Mouse (Mus musculus) splenic B cell, adult 2 months (primary cell): ENCODE results near the gene Gm21973.

ENCODE experiments used
- DNase-seq: peaks from one replicate; pipeline ENCODE4 v3.0.0-alpha.2; 2011; ENCODE audit warnings: low read depth, low spot score
- H3K27me3 ChIP-seq: 2 replicates; pipeline ENCODE4 v1.6.1; 2012; ENCODE audit warnings: mild to moderate bottlenecking, low read length, moderate library complexity, mixed read lengths; ENCODE audit not compliant: control insufficient read depth, poor library complexity, insufficient read depth, severe bottlenecking
- H3K36me3 ChIP-seq: 2 replicates; pipeline ENCODE4 v1.6.1; 2012; ENCODE audit warnings: mild to moderate bottlenecking, low read length, moderate library complexity, mixed read lengths; ENCODE audit not compliant: control insufficient read depth, poor library complexity, insufficient read depth, severe bottlenecking

The Gm21973 gene

DNA sequence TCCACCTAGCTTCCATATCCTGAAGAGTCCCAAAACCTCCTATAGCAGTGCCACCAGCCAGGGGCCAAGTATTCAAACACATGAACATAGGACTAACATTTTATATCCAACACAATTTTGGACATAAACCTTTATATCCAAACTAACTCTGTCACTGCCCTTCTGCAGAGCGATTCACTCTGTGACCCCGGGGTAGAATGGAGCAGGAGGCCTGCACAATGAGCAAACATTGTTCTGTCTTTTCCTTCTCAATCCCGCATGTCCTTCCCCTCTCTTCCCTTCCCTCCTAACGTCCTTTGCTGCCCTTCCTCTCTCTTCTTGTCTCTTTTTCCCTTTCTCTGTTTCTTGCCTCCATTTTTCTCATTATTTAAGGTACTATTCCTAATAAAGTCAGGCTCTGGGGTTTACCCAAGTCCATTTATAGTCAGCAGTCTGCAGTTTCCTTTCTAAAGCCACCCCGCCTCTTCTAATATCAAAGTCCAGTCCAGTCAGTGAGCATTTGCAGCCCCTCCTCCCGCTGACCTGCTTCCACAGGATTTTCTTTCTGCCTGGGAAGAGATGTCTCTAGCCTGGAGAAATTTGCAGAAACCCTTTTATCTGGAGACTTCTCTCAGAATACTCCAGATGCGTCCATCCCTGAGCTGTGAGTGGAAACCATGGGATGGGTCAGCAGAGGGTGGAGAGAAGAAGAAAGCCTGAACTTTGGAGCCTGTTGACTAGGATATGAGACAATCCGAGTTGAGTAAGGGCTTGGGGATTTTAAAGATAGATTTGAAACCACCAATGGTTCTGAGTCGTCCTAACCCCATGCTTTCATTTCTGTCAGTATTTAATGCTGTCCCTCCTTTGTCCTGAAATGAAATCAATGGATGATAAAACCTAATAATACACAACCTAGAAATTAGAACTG, 33.1 kb downstream of the Gm21973 start, which contains the start of gene Agxt2:
Gene Agxt2 (plus strand): TSS at position 494 of the 910 bp plus-strand sequence.
- Histone ChIP-seq H3K36me3 (no peaks in the 10 kb centered on the region), H3K27me3 (no peaks in the 10 kb centered on the region)
- no peak for DNase-seq

GRCm38 (mm10) chr15:10366331-10366730, 41.2 kb downstream of the Gm21973 start:
- H3K36me3 ChIP-seq, result no peaks in the 10 kb centered on the region
- no peak for DNase-seq
- H3K27me3 ChIP-seq, result no peaks in the 10 kb centered on the region

DNA sequence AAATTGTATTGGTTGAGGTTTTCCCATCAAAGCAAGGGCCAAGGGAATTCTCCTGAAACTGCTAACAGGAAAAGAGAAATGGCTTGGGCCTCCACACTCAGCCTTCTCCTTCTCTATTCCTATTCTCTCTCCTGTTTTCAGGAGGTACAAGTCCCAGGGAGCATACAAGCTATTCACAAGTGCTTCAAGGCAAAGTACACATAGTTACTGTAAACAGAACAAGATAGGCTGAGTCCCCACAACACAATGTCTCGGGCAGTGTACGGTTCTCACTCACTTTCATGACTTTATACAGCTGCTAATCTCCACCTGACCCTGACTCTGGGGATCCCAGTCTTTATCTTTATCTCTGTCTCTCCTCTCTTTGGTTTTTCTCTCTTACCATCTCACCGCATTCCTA, 50.2 kb downstream of the Gm21973 start:
- DNase-seq, result no peak
- H3K27me3 ChIP-seq, result no peaks in the 10 kb centered on the region
- H3K36me3 ChIP-seq, result no peaks in the 10 kb centered on the region

GRCm38 (mm10) chr15:10378338-10378959, 53.3 kb downstream of the Gm21973 start:
- no peaks in the 10 kb centered on the region for H3K36me3 ChIP-seq
- H3K27me3 ChIP-seq, result no peaks in the 10 kb centered on the region
- DNase-seq, result no peak

DNA sequence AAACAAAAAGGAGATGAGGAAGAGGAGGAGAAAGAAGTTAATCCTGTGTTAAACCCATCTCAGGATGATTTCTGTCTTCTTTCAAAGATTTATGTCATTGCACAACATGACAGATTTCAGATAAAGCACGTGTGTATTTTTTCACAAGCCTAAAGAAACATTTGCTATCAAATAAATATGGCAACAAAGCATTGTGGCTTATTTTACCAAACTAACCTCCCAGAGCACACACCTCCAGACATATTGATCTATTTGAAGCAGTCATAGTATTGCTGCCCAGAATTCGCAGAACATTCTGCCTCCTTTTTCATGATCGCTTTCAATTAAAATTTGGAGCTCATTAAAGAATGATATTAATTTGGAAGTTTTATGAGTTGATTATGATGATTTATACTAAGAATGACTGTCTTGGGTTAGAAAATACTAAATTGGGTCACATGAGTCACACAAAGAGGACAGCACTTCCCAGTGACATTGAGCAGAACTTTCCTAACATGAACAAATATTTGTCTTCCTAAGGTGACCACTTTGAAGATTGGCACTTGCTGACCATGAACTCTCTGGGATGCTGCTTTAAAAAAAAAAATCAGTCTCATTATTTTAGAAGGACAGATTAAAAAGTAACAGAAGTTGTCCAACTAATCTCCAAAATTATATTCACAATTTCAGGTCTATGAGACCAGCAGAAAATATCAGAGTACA, 54.7 kb downstream of the Gm21973 start:
- Histone ChIP-seq H3K36me3 (no peaks in the 10 kb centered on the region), H3K27me3 (no peaks in the 10 kb centered on the region)
- no peak for DNase-seq

- Histone ChIP-seq H3K27me3 (no peaks in the 10 kb centered on the region), H3K36me3 (no peaks in the 10 kb centered on the region)
- DNase-seq, result no peak
Measured at GRCm38 (mm10) chr15:10387263-10387662, 62.1 kb downstream of the Gm21973 start.

DNA sequence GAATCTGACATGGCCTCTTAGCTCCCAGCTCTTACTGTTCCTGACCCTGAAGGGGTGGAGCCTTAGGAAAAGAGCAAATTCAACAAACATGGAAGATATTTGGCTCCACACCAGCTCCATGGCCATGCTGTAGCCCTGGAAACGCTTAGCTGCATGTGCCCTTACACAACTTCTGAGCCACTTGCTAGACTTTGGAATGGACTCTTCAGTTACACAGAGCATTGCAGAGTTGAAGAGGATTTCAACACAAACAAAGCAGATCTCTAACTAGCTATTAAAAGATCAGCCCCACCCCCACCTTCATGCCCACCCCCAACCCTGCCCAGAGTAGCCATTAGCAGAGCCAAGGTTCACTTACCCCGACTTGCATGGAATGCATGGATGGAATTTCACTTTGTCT, 74.6 kb downstream of the Gm21973 start:
- no peak for DNase-seq
- H3K27me3 ChIP-seq, result no peaks in the 10 kb centered on the region
- no peaks in the 10 kb centered on the region for H3K36me3 ChIP-seq

DNA sequence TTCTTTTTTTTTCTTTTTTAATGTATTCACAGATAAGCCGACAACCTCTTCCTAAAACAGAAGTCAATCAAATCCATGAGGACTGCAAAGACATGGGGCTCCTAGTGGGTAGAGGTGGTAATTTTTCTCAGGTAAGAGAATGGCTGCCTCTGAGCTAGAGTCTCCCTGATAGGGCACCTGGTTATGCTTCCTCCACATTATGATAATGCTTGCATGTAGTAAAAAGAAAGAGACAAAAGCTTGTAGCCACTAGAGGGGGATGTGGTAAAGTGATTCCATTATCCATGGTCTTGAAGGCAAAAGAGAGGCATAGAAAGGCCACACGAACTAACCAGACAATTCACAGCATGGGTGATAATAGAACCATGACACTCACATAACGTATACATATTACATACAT, 75.2 kb downstream of the Gm21973 start:
- H3K36me3 ChIP-seq, result no peaks in the 10 kb centered on the region
- H3K27me3 ChIP-seq, result no peaks in the 10 kb centered on the region
- peak; percentile 26 for DNase-seq

- Histone ChIP-seq H3K27me3 (no peaks in the 10 kb centered on the region), H3K36me3 (no peaks in the 10 kb centered on the region)
- no peak for DNase-seq
Measured at GRCm38 (mm10) chr15:10409842-10410241, 84.7 kb downstream of the Gm21973 start.

DNA sequence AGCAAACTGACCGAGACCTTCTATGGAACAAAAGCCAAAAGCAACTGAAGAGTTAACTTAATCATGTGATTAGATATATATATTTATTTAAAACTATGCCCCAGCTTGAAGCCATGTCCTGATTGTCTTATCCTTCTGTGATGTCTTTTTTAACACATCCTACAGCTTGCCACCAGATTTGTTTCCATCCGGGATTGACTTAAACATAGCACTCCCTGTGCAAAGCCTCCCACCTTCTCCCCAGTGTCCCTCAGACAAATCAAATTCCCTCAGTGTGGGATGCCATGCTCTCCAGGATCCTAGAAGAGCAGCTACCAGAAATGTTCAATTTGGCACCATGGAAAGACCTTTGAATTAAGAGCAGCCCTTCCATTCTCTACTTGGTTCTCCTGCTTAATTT, 85.7 kb downstream of the Gm21973 start:
- H3K27me3 ChIP-seq, result no peaks in the 10 kb centered on the region
- H3K36me3 ChIP-seq, result no peaks in the 10 kb centered on the region
- DNase-seq, result no peak

DNA sequence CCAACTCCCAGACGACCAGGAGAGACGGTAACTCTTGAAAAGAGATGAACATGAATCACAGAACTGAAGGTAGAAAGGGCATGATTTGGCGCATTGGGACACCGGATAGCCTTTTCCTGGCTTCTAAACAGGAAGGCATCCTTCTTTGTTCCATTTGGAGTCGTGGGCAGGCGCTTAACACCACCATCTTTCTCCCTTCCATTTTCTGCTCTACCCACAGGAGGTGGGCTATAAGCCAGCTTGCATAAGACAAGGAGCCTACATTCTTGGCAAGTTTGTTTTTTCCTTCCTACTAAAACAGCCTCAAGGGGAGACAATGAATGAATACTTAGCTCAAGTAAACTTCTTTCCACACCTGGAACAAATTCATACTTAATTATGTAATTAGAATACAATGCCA, 88.5 kb downstream of the Gm21973 start:
- no peak for DNase-seq
- H3K27me3 ChIP-seq, result no peaks in the 10 kb centered on the region
- H3K36me3 ChIP-seq, result no peaks in the 10 kb centered on the region

- H3K36me3 ChIP-seq, result no peaks in the 10 kb centered on the region
- no peak for DNase-seq
- no peaks in the 10 kb centered on the region for H3K27me3 ChIP-seq
Measured at GRCm38 (mm10) chr15:10421138-10421784, 96.1 kb downstream of the Gm21973 start.

DNA sequence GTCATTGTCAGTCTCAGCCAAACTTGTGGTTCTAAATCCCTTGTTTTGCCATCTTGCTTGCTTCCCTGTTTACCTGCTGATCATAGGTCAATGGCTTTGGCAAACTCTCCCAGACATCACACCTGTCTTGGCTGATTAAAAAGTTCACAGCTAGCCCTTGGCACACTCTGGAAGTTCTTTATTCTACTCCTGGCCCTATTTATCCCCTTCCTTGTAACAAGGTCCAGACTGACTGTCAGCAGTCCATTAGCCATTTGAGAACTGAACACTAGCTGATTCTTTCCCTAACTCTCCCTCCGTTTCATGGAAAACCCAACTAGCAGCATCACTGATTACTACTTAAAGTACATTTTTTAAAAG, 96.6 kb downstream of the Gm21973 start:
- DNase-seq, result no peak

More for the DNA sequence above, 96.6 kb downstream of the Gm21973 start:
- no peaks in the 10 kb centered on the region for H3K36me3 ChIP-seq
- no peaks in the 10 kb centered on the region for H3K27me3 ChIP-seq
